Mouse (Mus musculus) right cerebral cortex, postnatal 10 days (tissue): ENCODE results near the gene Tshr.
A peak's percentile ranks its signal among the peaks of the same experiment; 100 is the strongest.
"Not testable (repeated sequence)": the region's sequence is repeated elsewhere in the genome, so short reads cannot be mapped to it uniquely, and the experiment has no call there.

Experiments used
- DNase-seq, 2 experiments: peaks; one replicate each; pipeline ENCODE4 v3.0.0; 2021; ENCODE audit warnings: low spot score in 2 of 2

Gene Tshr

GRCm38 (mm10) chr12:91384281-91385017 lies at the start of gene Tshr, which contains the start of gene Cep128:
Gene Tshr, plus strand, starts transcription at chr12:91384563.
Gene Cep128, minus strand, starts transcription at chr12:91384409.
- peak; percentile 95 to 96 for DNase-seq

DNA sequence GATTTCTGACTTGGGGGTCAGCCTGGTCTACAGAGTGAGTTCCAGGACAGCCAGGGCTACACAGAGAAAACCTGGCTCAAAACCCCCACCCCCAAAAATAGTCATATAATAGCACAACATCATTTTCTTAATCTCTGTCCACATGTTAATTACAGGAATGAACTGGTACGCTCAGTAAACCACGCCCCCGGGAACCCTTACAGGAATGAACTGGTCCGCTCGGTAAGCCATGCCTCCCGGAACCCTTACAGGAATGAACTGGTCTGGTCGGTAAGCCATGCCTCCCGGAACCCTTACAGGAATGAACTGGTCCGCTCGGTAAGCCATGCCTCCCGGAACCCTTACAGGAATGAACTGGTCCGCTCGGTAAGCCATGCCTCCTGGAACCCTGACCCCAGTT lies 45.7 kb upstream of the Tshr start:
- not testable (repeated sequence) for DNase-seq

DNA sequence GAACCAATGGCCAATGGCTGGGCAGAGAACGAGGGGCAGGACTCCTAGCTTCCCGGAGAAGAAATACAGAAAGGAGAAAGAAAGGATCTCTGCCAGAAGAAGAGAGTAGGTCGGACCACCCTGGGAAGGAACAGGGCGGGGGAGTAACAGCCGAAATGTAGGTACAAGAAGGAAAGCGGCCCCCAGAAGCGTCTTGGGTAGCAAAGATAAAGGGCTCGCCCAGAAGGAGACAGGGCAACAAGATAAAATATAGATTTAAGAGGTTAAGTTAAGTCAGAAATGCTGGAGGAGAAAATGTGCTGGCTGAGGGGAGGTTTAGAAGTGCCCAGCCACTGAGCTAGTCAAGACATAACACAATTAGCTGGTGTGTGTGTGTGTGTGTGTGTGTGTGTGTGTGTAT lies 30.6 kb upstream of the Tshr start:
- no peak for DNase-seq

GRCm38 (mm10) chr12:91369173-91369572 lies 15.2 kb upstream of the Tshr start:
- DNase-seq = no peak

DNA sequence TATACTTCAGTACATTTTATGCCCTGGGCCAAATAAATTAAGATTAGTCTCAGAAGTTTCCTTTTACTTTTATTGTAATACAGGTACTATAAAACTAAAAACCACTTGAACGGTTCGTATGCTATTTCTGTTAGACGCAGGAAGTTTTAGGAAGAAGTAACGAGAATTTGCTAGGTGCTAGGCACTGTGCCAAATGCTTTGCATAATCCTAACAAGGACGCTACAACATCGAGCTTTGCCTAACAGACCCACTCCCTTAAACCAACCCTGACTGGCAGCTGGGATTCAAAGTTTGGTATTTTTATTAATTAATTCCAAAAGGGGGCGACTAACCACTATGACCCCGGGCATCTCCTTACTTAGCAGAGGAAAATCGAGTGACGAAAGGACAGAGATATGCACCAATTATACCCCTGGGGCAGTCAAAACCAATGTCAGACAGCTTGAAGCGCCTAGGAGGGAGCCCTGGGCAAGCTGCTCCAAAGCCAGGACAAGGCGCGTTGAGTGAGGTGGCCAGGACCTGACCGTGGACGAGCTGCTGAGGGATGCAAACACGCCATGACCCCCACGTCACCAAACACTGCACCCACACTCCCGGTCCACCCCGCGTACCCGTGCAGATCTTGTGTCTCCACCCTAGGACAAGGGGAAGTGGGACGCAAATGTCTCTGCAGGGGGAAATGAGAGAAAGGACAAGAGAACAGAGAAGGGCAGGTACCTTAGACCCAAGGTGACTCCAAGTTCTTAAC lies 673 bp upstream of the Tshr start:
- DNase-seq = peak in 1 of 2 experiments; percentile 41

GRCm38 (mm10) chr12:91400232-91401048 lies 16.1 kb downstream of the Tshr start:
- DNase-seq = peak; percentile 90 to 91

DNA sequence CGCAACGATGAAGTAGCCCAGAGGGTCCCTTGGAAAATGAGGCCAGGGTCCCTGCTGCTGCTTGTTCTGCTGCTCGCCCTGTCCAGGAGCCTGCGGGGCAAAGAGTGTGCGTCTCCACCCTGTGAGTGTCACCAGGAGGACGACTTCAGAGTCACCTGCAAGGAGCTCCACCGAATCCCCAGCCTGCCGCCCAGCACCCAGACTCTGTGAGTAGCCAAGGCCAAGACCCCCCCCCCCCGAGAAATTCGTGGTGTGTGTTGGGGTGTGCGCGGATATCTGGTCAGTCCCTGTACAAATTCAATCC lies 16.6 kb downstream of the Tshr start:
- no peak for DNase-seq

- DNase-seq = no peak
Measured at GRCm38 (mm10) chr12:91410306-91410705, 25.9 kb downstream of the Tshr start.

- DNase-seq = no peak
Measured at GRCm38 (mm10) chr12:91412461-91413182, 28.3 kb downstream of the Tshr start.

GRCm38 (mm10) chr12:91415112-91415511 lies 30.7 kb downstream of the Tshr start:
- DNase-seq = no peak

DNA sequence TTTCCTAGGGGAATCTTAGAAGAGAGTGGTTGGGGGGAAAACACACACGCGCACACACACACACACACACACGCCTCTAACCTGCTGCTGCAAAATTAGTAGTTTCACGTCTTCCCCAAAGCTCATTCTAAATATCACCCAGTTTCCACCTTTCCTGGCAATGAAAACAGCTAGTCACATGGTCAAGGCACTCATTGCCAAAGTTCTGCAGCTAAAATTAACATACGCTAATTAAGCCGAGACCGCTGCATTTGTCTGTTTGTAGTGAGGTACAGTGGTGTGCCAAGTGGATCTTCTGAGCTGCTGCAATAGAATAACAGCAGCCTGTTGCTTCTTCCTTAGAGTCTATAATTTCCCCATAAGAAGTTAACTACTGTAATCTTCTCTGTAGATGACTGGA lies 32.5 kb downstream of the Tshr start:
- peak in 1 of 2 experiments; percentile 29 for DNase-seq

GRCm38 (mm10) chr12:91418791-91419190 lies 34.4 kb downstream of the Tshr start:
- peak; percentile 37 to 76 for DNase-seq

- no peak for DNase-seq
Measured at GRCm38 (mm10) chr12:91421272-91421671, 36.9 kb downstream of the Tshr start.

DNA sequence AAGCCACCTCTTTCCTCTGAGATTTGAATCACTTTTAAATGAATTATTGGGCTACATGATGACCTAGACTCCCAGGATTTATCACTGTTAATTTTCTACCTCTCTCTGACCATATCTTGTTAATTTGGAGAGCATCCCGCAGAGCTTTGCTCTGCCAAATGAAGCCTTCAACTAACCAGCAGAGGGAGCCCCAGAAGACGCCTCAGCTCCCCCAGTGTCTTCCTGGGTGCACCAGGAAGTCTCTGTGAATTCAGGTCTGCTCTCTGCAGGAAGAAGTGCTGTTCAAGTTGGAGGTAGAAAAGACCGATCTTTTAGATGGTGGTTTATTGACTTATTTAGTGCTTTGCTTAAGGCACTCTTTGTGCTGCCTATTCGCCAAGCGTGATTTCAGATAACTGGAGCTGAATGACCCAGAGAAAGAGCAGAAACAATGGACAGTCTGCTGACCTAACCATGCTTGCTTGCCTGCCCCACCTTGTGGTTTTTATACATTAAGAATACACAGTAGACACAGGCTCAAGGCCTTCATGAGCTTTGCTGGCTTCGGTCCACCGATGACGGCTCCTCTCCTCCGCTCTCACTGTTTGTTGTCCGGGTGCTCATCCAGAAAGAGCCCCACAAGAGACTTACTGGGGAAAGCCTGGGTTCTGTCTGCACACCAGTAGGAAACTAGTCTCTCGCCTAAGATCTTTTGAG lies 38.9 kb downstream of the Tshr start:
- DNase-seq = peak in 1 of 2 experiments; percentile 39

- no peak for DNase-seq
Measured at GRCm38 (mm10) chr12:91426499-91426898, 42.1 kb downstream of the Tshr start.

DNA sequence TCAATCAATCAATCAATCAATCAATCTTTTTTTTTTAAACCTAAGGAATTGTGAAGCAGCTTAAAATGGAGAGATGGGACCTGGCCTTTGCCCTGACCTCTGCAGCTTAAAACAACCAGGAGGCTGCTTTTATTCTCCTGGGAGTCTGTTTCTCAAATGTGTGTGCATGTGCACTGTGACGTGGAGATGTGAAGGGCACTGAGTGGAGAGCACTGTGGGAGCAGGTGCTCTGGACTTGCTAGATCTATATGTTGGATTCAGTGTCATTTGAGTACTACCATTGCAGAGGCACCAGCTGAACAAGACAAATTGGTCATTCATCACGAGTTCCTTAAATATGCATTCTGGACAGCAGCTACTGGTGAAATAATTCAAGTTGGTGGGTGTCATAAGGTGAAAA lies 42.8 kb downstream of the Tshr start:
- DNase-seq = no peak

- DNase-seq = no peak
Measured at GRCm38 (mm10) chr12:91482195-91482733, 97.9 kb downstream of the Tshr start.

DNA sequence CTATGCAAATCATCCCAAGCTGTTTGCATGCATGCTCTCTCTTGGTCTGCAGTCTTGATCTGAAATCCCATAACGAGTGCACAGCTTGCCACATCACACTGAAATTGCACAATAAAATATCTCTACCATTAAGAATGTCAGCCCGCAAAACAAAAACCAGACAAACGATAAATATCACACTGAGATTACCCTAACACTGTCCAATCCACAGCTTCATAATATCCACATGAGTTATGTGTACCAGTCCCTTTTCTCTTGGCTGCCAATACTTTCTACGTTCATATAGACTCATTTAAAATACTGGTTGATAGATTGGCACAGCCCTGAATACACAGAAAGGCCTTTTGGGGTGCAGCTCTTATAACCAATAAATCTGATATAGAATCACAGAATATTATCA lies 102.0 kb downstream of the Tshr start:
- no peak for DNase-seq

DNA sequence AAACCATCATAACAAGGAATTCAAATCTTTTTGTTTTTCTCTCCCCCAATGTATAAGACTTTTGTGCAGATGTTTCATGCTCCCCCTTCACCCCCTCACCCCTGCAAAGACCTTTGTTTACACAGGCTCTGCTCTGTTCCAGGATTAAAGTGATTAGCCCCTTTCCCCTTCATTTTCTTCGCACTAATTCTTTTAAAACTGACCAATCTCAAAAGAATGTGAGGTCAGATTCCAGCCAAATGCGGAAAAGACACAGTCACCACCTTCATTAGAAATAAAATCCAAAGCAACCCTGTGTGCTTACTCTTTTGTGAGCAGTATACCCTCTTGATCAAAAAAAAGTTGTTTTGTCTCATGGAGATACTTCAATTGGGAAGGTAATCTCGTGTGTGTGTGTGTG lies 104.0 kb downstream of the Tshr start:
- DNase-seq = no peak

GRCm38 (mm10) chr12:91495497-91496225 lies 111.3 kb downstream of the Tshr start:
- DNase-seq = no peak
